Mouse (Mus musculus) embryonic fibroblast, embryonic 13.5 days (primary cell): ENCODE data around the gene Eef1akmt1.

ENCODE experiments used
- CTCF ChIP-seq: IDR thresholded peaks from 2 replicates; pipeline ENCODE4 v1.5.1; 2011; ENCODE audit warnings: mild to moderate bottlenecking, control low read depth, low read length, moderate library complexity, borderline replicate concordance; ENCODE audit not compliant: insufficient read depth
- POLR2A ChIP-seq: IDR thresholded peaks from 2 replicates; pipeline ENCODE4 v1.6.1; 2011; ENCODE audit warnings: low read depth, mild to moderate bottlenecking, control low read depth, low read length, moderate library complexity

- TF ChIP-seq CTCF (no peak), POLR2A (no peak)
Measured at GRCm38 (mm10) chr14:57547062-57547461, 24.4 kb downstream of the Eef1akmt1 start.
